In the genomic region with DNA sequence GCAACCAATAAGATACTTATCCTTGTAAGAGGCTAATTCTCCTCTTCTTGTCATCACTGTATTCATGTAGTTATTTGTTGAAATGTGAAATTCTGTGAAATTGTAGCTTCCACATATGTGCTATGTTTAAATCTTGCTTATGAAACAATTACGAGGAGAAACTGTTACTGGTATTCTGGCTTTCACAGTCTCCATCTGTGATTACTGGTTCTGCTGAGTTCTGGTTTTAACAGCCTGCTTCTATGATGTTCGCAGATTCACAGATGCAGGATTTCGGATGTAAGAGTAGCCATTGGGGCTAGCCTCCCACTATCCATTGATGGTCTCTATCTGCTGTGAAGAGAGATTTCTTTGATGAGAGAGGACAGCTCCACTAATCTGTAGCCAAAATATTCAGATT, we compare ENCODE assay signal across 26 mouse cellular contexts.
A peak's percentile ranks its signal among the peaks of the same experiment; 100 is the strongest.
DNase-seq lines count a peak whose midpoint lies in the region; ATAC-seq and TF ChIP-seq lines count a peak whose summit lies in the region.
"Had no signal": no experiment of that assay in that cellular context is flagged by ENCODE, and none has a peak within 500 bp of the region (broad histone marks: within the 10 kb centered on the region; RNA-seq: fewer than 3 reads in every experiment).

No protein-coding gene starts in this region.

- H3K4me3 ChIP-seq in forebrain, postnatal 0 days (ENCODE audit: low read depth, low read length), result no peak overlapping the region
- H3K4me3 ChIP-seq in forebrain, embryonic 16.5 days (replicated peaks; ENCODE audit: low read length), result no peak overlapping the region
- H3K4me3 ChIP-seq: embryonic facial prominence, embryonic 10.5 days; embryonic facial prominence, embryonic 12.5 days; forebrain, embryonic 13.5 days; forebrain, embryonic 15.5 days had no signal

- TF ChIP-seq CTCF in forebrain, postnatal 0 days (IDR thresholded peaks at IDR 0.05; ENCODE audit: low read depth), result no peak

- peak; percentile 81 for ATAC-seq in forebrain, postnatal 0 days
- no peak for ATAC-seq in forebrain, embryonic 16.5 days
- ATAC-seq: activated CD4-positive, CD25-positive, alpha-beta regulatory T cell, adult 4 months; CD4-positive, CD25-positive, alpha-beta regulatory T cell, adult 4 months; forebrain, embryonic 13.5 days; forebrain, embryonic 15.5 days; Patski had no signal

- H3K27me3 ChIP-seq in forebrain, postnatal 0 days (ENCODE audit: insufficient read depth, low read length), result no peaks in the 10 kb centered on the region
- no peaks in the 10 kb centered on the region for H3K27me3 ChIP-seq in forebrain, embryonic 16.5 days (replicated peaks; ENCODE audit: control insufficient read depth, insufficient read depth, low read length)
- H3K27me3 ChIP-seq: CH12.LX; embryonic facial prominence, embryonic 12.5 days; forebrain, embryonic 13.5 days; forebrain, embryonic 15.5 days; Patski had no signal

- H3K36me3 ChIP-seq in forebrain, postnatal 0 days (ENCODE audit: insufficient read depth), result no peaks in the 10 kb centered on the region
- no peaks in the 10 kb centered on the region for H3K36me3 ChIP-seq in forebrain, embryonic 16.5 days (ENCODE audit: control insufficient read depth, insufficient read depth)
- H3K36me3 ChIP-seq: embryonic facial prominence, embryonic 10.5 days; embryonic facial prominence, embryonic 12.5 days; forebrain, embryonic 15.5 days; G1E had no signal

- no peaks in the 10 kb centered on the region for H3K9me3 ChIP-seq in forebrain, postnatal 0 days (ENCODE audit: low read length)
- H3K9me3 ChIP-seq in forebrain, embryonic 16.5 days (ENCODE audit: control insufficient read depth, low read length), result no peaks in the 10 kb centered on the region
- H3K9me3 ChIP-seq: embryonic facial prominence, embryonic 10.5 days; embryonic facial prominence, embryonic 12.5 days; forebrain, embryonic 13.5 days; forebrain, embryonic 15.5 days; G1E had no signal

- no peak overlapping the region for H3K27ac ChIP-seq in forebrain, postnatal 0 days (ENCODE audit: low read depth, low read length)
- no peak overlapping the region for H3K27ac ChIP-seq in forebrain, embryonic 16.5 days (ENCODE audit: low read length)
- H3K27ac ChIP-seq: embryonic facial prominence, embryonic 10.5 days; embryonic facial prominence, embryonic 12.5 days; forebrain, embryonic 13.5 days; forebrain, embryonic 15.5 days had no signal

- WGBS in forebrain, postnatal 0 days, result 73% methylated on average over 3 of the region's 3 CpGs
- WGBS in forebrain, embryonic 16.5 days, result 87% methylated on average over 3 of the region's 3 CpGs

- H3K4me1 ChIP-seq in forebrain, postnatal 0 days (ENCODE audit: insufficient read depth), result no peaks in the 10 kb centered on the region
- H3K4me1 ChIP-seq in forebrain, embryonic 16.5 days (replicated peaks; ENCODE audit: control insufficient read depth, insufficient read depth, low read length), result no peaks in the 10 kb centered on the region
- H3K4me1 ChIP-seq: embryonic facial prominence, embryonic 10.5 days; embryonic facial prominence, embryonic 12.5 days; forebrain, embryonic 13.5 days; forebrain, embryonic 15.5 days had no signal

- no peak overlapping the region for H3K9ac ChIP-seq in forebrain, postnatal 0 days
- H3K9ac ChIP-seq in forebrain, embryonic 16.5 days (replicated peaks; ENCODE audit: low read depth, low read length), result no peak overlapping the region
- H3K9ac ChIP-seq: embryonic facial prominence, embryonic 12.5 days; forebrain, embryonic 13.5 days; forebrain, embryonic 15.5 days had no signal

- intact Hi-C loops in left cerebral cortex, postnatal 14 days (cut with DNase I), result no loop called here

- peak; percentile 26 for DNase-seq in forebrain, postnatal 0 days
- DNase-seq in layer of hippocampus, adult 9-10 months (ENCODE audit: low spot score), result peak; percentile 1
- DNase-seq in layer of hippocampus, postnatal 25 days (ENCODE audit: extremely low spot score in 1 of 2, low spot score in 1 of 2), result no peak
- DNase-seq in left cerebral cortex, postnatal 14 days (ENCODE audit: low spot score in 2 of 2), result peak; percentile 3 to 5
- DNase-seq in left cerebral cortex, adult 11 months (ENCODE audit: low spot score), result no peak
- peak; percentile 10 for DNase-seq in telencephalon, adult 2 months (ENCODE audit: low read depth, low spot score)
- no peak for DNase-seq in gastrocnemius, adult 8-10 months (ENCODE audit: low spot score in 2 of 2)
- DNase-seq: adrenal gland, adult 8-10 months; adrenal gland, postnatal 14 days; adrenal gland, postnatal 36 days; B cell, adult 2 months; cerebellum, adult 11-12 months; cerebellum, adult 2 months; cerebellum, adult 9-10 months; cerebellum, postnatal 10 days; cerebellum, postnatal 25 days had no signal

- no peak overlapping the region for H3K4me2 ChIP-seq in forebrain, postnatal 0 days (ENCODE audit: low read depth)
- no peak overlapping the region for H3K4me2 ChIP-seq in forebrain, embryonic 16.5 days (ENCODE audit: low read length)
- H3K4me2 ChIP-seq: embryonic facial prominence, embryonic 12.5 days; forebrain, embryonic 13.5 days; forebrain, embryonic 15.5 days had no signal

Comparison
In these comparisons a context has a peak if more than half of its experiments do, and no peak if none do; other contexts are left out.
1. DNase-seq: peak in forebrain, postnatal 0 days (single experiment), layer of hippocampus, adult 9-10 months (single experiment), left cerebral cortex, postnatal 14 days (2 of 2) and telencephalon, adult 2 months (single experiment); none in layer of hippocampus, postnatal 25 days (0 of 2), left cerebral cortex, adult 11 months (single experiment) and gastrocnemius, adult 8-10 months (0 of 2).